10 mouse cellular contexts compared by ENCODE assay signal in the genomic region with DNA sequence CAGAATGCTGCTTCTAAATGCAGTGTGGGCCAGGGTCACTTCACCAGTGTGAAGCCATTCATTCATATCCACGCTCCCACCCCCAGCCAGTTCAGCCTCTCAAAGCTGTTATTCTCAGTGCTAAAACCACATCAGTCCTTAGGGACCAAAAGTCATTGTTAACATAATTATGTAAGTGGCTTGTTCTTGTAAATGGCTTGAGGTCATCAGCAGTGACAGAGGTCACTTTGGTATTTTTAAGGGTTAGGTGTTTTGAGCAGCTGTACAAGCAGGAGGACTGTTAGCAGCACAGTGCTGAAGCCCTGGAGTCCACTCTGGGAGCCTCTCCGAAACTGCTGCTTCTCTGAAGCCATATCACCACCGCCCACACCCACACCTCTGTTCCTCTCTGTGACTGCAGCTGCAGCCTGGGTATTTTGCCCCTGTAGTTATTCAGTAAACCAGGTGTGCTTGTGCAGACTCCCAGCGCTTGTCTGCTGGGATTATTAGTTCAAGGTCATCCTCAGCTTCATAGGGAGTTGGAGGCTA. TPM values are rescaled to one million over a fixed set of nuclear protein-coding genes. Genes with fewer than 3 reads are reported as not detected.
DNase-seq lines count a peak whose midpoint lies in the region; ATAC-seq and TF ChIP-seq lines count a peak whose summit lies in the region.
"Had no signal": no experiment of that assay in that cellular context is flagged by ENCODE, and none has a peak within 500 bp of the region (broad histone marks: within the 10 kb centered on the region; RNA-seq: fewer than 3 reads in every experiment).

No protein-coding gene starts in this region.

- peaks cover 6% of the 10 kb centered on the region; the same call in 1 of the 2 replicates for H3K36me3 ChIP-seq in intestine, embryonic 16.5 days (ENCODE audit: control insufficient read depth, insufficient read depth, low read length)
- H3K36me3 ChIP-seq in myocyte (ENCODE audit: control insufficient read depth, insufficient read depth), result no peaks in the 10 kb centered on the region

- H3K27me3 ChIP-seq in intestine, embryonic 16.5 days (replicated peaks; ENCODE audit: control insufficient read depth, insufficient read depth, low read length), result no peaks in the 10 kb centered on the region
- H3K27me3 ChIP-seq in myocyte (ENCODE audit: control insufficient read depth, insufficient read depth, insufficient read length), result no peaks in the 10 kb centered on the region
- H3K27me3 ChIP-seq: embryonic facial prominence, embryonic 12.5 days; limb, embryonic 15.5 days had no signal

- H3K4me1 ChIP-seq in intestine, embryonic 16.5 days (ENCODE audit: control insufficient read depth, insufficient read depth, low read length), result peaks cover 31% of the 10 kb centered on the region

- H3ac ChIP-seq in myocyte (ENCODE audit: control insufficient read depth, insufficient read length), result no peak overlapping the region

- peak; percentile 34 for ATAC-seq in activated CD4-positive, CD25-positive, alpha-beta regulatory T cell, adult 4 months
- ATAC-seq in intestine, embryonic 16.5 days, result peak; percentile 72

- no peak overlapping the region for H3K4me3 ChIP-seq in intestine, embryonic 16.5 days (ENCODE audit: low read length)
- no peak overlapping the region for H3K4me3 ChIP-seq in myocyte
- H3K4me3 ChIP-seq: embryonic facial prominence, embryonic 12.5 days; limb, embryonic 15.5 days had no signal

- no peak overlapping the region for H3K9ac ChIP-seq in intestine, embryonic 16.5 days (ENCODE audit: low read depth, low read length)
- H3K9ac ChIP-seq: embryonic facial prominence, embryonic 12.5 days; limb, embryonic 15.5 days had no signal

- peak; percentile 67 for DNase-seq in kidney, adult 11 months
- no peak for DNase-seq in kidney, postnatal 10 days
- DNase-seq in layer of hippocampus, adult 8-10 months (ENCODE audit: low spot score in 2 of 2), result no peak
- no peak for DNase-seq in adrenal gland, adult 2 months
- no peak for DNase-seq in urinary bladder, postnatal 25 days (ENCODE audit: low spot score)

- no peak for TF ChIP-seq POLR2A in myocyte (IDR thresholded peaks at IDR 0.05; ENCODE audit: insufficient read length, low read depth)

- H3K79me2 ChIP-seq in myocyte (ENCODE audit: control insufficient read depth, insufficient read depth), result peaks cover 59% of the 10 kb centered on the region

- 0 out of 2 replicates have a peak overlapping the region, but pooled peaks have one; percentile 3 for H3K4me2 ChIP-seq in intestine, embryonic 16.5 days (ENCODE audit: low read depth, low read length)
- peak overlapping the region; percentile 75 for H3K4me2 ChIP-seq in myocyte (ENCODE audit: low read depth)
- H3K4me2 ChIP-seq: embryonic facial prominence, embryonic 12.5 days; limb, embryonic 15.5 days had no signal

- H3K27ac ChIP-seq in intestine, embryonic 16.5 days (ENCODE audit: low read length), result 0 out of 2 replicates have a peak overlapping the region, but pooled peaks have one; percentile 2
- H3K27ac ChIP-seq: embryonic facial prominence, embryonic 12.5 days; limb, embryonic 15.5 days had no signal

- no peaks in the 10 kb centered on the region for H3K9me3 ChIP-seq in intestine, embryonic 16.5 days (ENCODE audit: control insufficient read depth, low read length)
- H3K9me3 ChIP-seq: embryonic facial prominence, embryonic 12.5 days; limb, embryonic 15.5 days had no signal

- WGBS in intestine, embryonic 16.5 days, result 55% methylated on average over 4 of the region's 4 CpGs

TF ChIP-seq in myocyte, 11 proteins besides CTCF, POLR2A, EP300 and RAD21:
- TF ChIP-seq USF1 (IDR thresholded peaks at IDR 0.05; ENCODE audit: low read depth), result no peak
- TF ChIP-seq MAX (IDR thresholded peaks at IDR 0.05; ENCODE audit: low read depth), result no peak
- TF ChIP-seq REST (IDR thresholded peaks at IDR 0.05; ENCODE audit: insufficient read depth, insufficient read length), result no peak
- no peak for TF ChIP-seq TCF12 (IDR thresholded peaks at IDR 0.05; ENCODE audit: insufficient read depth, poor library complexity, severe bottlenecking)
- TF ChIP-seq MYOG (IDR thresholded peaks at IDR 0.05; ENCODE audit: control insufficient read depth in 1 of 3, insufficient read depth in 1 of 3, insufficient read length in 2 of 3, low read depth in 2 of 3), result no peak

RNA-seq across cellular contexts. Expression of a gene that starts 27.6 kb away (rescaled TPM):
- 100 to 1,000 TPM; 146 to 155 TPM for polyA plus RNA-seq in activated CD4-positive, CD25-positive, alpha-beta regulatory T cell, adult 4 months (2017; shearing (Covaris generic))
- polyA plus RNA-seq in intestine, embryonic 16.5 days (2015; fragmentation: Nextera tagmentation; extraction: Ambion mirVana), result 37.7 and 45.5 TPM in 2 replicates
- 45.0 TPM for polyA plus RNA-seq in myocyte (2012; fragmentation: generic; extraction: Trizol)
- 10 to 100 TPM; 56.2 to 59.7 (median 58.3) TPM for total RNA-seq in layer of hippocampus, adult 8-10 months (2022)
- 10 to 100 TPM; 55.1 to 71.3 TPM for total RNA-seq in adrenal gland, adult 2 months (2021)
- 52.3 and 57.9 TPM in 2 replicates for polyA plus RNA-seq in adrenal gland, adult 2 months (2012; rRNA removed)

RNA-seq across cellular contexts. Expression of a gene that starts 51.0 kb away (rescaled TPM):
- under 1 TPM; 0.43 to 0.70 TPM for polyA plus RNA-seq in activated CD4-positive, CD25-positive, alpha-beta regulatory T cell, adult 4 months (2017; shearing (Covaris generic))
- 2.7 and 3.1 TPM in 2 replicates for polyA plus RNA-seq in intestine, embryonic 16.5 days (2015; fragmentation: Nextera tagmentation; extraction: Ambion mirVana)
- polyA plus RNA-seq in myocyte (2012; fragmentation: generic; extraction: Trizol), result 0.94 TPM
- under 1 TPM; 0.14 to 0.18 (median 0.17) TPM for total RNA-seq in layer of hippocampus, adult 8-10 months (2022)
- 1 to 10 TPM; 1.7 to 3.0 TPM for total RNA-seq in adrenal gland, adult 2 months (2021)
- 3.5 and 4.0 TPM in 2 replicates for polyA plus RNA-seq in adrenal gland, adult 2 months (2012; rRNA removed)
